Mouse (Mus musculus): ENCODE data around the gene A030003K21Rik.

A030003K21Rik gene

DNA sequence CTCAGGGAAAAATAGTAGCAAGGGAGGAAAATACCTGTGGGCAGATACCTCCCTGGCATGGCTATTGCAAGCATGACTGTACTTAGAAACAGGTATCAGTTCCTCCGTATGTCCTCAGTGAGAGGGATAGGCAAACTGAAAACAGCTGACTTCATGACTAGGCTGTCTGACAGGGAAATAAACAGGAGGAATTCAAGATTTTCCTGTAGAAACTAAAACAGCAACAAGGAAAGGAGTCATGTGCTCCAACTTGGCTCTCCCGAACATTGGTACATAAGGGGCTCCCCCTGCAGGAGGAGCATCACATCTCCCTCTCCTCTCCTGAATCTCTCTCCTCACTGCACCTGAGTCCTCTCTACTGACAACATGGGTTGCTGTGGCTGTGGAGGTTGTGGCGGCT is 30.2 kb downstream of the A030003K21Rik start, which contains the start of gene A030005L19Rik:
TSS of gene A030005L19Rik (plus strand) at position 301 of the 400 bp plus-strand sequence.
- DNase-seq (ENCODE audit: low read depth, low spot score): peak; percentile 34

DNA sequence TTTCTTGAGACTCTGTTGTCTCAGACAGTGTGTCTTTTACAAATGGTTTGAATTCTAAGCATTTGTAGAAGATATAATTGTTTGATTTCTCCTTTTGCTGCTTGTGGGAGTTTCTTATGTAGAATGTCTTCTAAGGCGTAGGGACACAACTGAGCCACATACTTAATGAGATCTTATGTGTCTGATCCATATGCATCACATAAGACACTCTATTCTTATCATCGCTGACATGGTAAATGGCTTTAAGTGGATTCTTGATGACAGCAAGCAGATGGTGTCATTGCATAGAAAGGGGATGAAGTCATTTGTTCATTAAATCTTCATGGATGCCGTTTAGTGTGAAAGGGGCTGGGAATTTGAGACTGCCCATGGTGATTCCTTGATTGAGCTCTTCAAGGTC is 37.3 kb downstream of the A030003K21Rik start:
- DNase-seq (ENCODE audit: low read depth, low spot score): no peak

DNA sequence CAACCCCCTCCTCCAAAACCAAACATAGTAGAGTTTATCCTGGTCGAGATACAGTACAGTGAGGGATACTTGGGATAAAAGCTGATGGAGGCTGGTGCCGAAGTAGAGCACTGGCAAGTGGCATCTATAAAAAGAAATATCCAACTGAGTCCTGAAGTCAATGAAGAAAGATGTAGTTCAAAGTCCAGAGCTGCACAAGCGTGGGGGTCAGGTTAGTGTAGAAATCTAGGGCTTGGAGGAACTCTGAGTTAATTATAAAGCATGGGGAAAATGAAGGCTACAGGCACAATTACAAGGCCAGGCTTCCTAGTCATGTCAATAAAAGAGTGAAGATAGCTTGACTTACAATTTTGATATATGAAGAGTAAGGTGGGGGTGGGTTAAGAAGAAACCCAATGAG is 42.0 kb downstream of the A030003K21Rik start:
- no peak for DNase-seq (ENCODE audit: low read depth, low spot score)

DNA sequence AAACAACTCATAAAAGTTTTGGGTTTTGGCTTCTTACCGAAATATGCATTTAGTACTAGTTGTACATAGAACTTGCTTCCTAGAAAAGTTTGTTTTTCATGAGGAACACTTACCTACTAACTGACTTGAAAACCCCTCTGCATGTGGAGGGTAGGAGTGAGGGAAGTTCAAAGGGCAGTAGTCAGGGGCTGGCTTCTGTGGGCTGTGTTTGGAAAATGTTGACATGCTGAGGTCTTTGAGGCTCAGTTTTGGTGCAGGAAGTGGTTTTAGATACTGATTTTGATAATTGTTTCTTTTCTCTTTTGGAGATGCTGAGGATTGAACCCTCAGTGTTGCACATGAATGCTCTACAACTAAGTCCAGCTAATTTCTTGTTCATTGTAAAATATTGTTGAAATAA is 42.6 kb downstream of the A030003K21Rik start:
- no peak for DNase-seq (ENCODE audit: low read depth, low spot score)

DNA sequence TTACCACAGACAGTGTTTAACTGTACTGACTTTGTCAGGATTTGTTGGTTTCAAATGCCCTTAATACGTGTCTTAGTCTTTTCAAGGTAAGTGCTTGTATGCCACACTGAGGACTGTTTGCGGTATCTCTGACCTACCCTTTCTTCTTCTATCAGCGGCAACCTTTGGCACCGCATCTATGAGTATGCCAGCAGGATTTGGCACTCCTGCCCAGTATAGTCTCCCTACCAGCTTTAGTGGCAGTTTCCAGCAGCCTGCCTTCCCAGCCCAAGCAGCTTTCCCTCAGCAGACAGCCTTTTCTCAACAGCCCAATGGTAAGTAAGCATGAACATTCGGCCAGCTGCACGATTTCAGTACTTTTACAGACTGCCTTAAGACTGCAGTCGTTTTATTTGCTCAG is 49.9 kb downstream of the A030003K21Rik start:
- DNase-seq (ENCODE audit: low read depth, low spot score): no peak
